Mouse (Mus musculus): ENCODE data around the gene Tshz3.

GRCm38 (mm10) chr7:36778456-36778855, 80.5 kb downstream of the Tshz3 start:
- TF ChIP-seq POLR2A (IDR thresholded peaks at IDR 0.05; ENCODE audit: borderline replicate concordance, control insufficient read depth, low read depth, low read length) (no peak), CTCF (IDR thresholded peaks at IDR 0.05; ENCODE audit: control insufficient read depth, insufficient read depth, low read length) (no peak)
